Mouse (Mus musculus): ENCODE results near the gene Cacna1d. TPM values are rescaled to one million over a fixed set of nuclear protein-coding genes. Genes with fewer than 3 reads are reported as not detected.

Cacna1d gene
- total and polyA plus RNA-seq, 2 experiments from 2014 or later = 8.9 to 44.3 TPM

GRCm38 (mm10) chr14:30168902-30169301 lies 322.4 kb downstream of the Cacna1d start:
- Histone ChIP-seq H3K4me3 (ENCODE audit: low read depth, low read length) (no peak overlapping the region), H3K9ac (replicated peaks; ENCODE audit: low read length, poor library complexity, severe bottlenecking) (no peak overlapping the region), H3K9me3 (ENCODE audit: low read length) (no peaks in the 10 kb centered on the region), H3K4me1 (ENCODE audit: insufficient read depth, low read length) (peaks cover 7% of the 10 kb centered on the region; the same call in 1 of the 2 replicates), H3K36me3 (ENCODE audit: insufficient read depth, low read length) (no peaks in the 10 kb centered on the region), H3K4me2 (ENCODE audit: low read depth, low read length, poor library complexity, severe bottlenecking) (no peak overlapping the region), H3K27me3 (ENCODE audit: insufficient read depth, low read length) (no peaks in the 10 kb centered on the region), H3K27ac (ENCODE audit: low read depth, low read length) (no peak overlapping the region)
- WGBS = 56% methylated on average over 3 of the region's 3 CpGs
- no peak for TF ChIP-seq CTCF (IDR thresholded peaks at IDR 0.05)
- no peak for ATAC-seq (ENCODE audit: low FRiP score)
- DNase-seq (ENCODE audit: low spot score) = no peak

- Histone ChIP-seq H3K4me3 (ENCODE audit: low read depth, low read length) (no peak overlapping the region), H3K4me1 (ENCODE audit: insufficient read depth, low read length) (peaks cover 7% of the 10 kb centered on the region; the same call in 1 of the 2 replicates), H3K4me2 (ENCODE audit: low read depth, low read length, poor library complexity, severe bottlenecking) (no peak overlapping the region), H3K9ac (replicated peaks; ENCODE audit: low read length, poor library complexity, severe bottlenecking) (no peak overlapping the region), H3K27me3 (ENCODE audit: insufficient read depth, low read length) (no peaks in the 10 kb centered on the region), H3K9me3 (ENCODE audit: low read length) (no peaks in the 10 kb centered on the region), H3K27ac (ENCODE audit: low read depth, low read length) (no peak overlapping the region), H3K36me3 (ENCODE audit: insufficient read depth, low read length) (no peaks in the 10 kb centered on the region)
- ATAC-seq (ENCODE audit: low FRiP score) (no peak), DNase-seq (ENCODE audit: low spot score) (no peak)
- WGBS = 88% methylated on average over 3 of the region's 3 CpGs
- no peak for TF ChIP-seq CTCF (IDR thresholded peaks at IDR 0.05)
These were observed 322.9 kb downstream of the Cacna1d start for GRCm38 (mm10) chr14:30168387-30168786.

- Histone ChIP-seq H3K4me3 (ENCODE audit: low read depth, low read length) (no peak overlapping the region), H3K36me3 (ENCODE audit: insufficient read depth, low read length) (no peaks in the 10 kb centered on the region), H3K4me2 (ENCODE audit: low read depth, low read length, poor library complexity, severe bottlenecking) (no peak overlapping the region), H3K4me1 (ENCODE audit: insufficient read depth, low read length) (peaks cover 7% of the 10 kb centered on the region; the same call in 1 of the 2 replicates), H3K27me3 (ENCODE audit: insufficient read depth, low read length) (no peaks in the 10 kb centered on the region), H3K9me3 (ENCODE audit: low read length) (no peaks in the 10 kb centered on the region), H3K27ac (ENCODE audit: low read depth, low read length) (no peak overlapping the region), H3K9ac (replicated peaks; ENCODE audit: low read length, poor library complexity, severe bottlenecking) (no peak overlapping the region)
- no peak for TF ChIP-seq CTCF (IDR thresholded peaks at IDR 0.05)
- WGBS = 91% methylated on average over 7 of the region's 7 CpGs
- DNase-seq (ENCODE audit: low spot score) = no peak
- no peak for ATAC-seq (ENCODE audit: low FRiP score)
These were observed 323.6 kb downstream of the Cacna1d start for GRCm38 (mm10) chr14:30167606-30168005.

GRCm38 (mm10) chr14:30166036-30166435 lies 325.2 kb downstream of the Cacna1d start:
- H3K27ac ChIP-seq (ENCODE audit: low read depth, low read length) = no peak overlapping the region
- 93% methylated on average over 11 of the region's 11 CpGs for WGBS
- no peaks in the 10 kb centered on the region for H3K27me3 ChIP-seq (ENCODE audit: insufficient read depth, low read length)
- ATAC-seq (ENCODE audit: low FRiP score) (no peak), DNase-seq (ENCODE audit: low spot score) (no peak)
- H3K9ac ChIP-seq (replicated peaks; ENCODE audit: low read length, poor library complexity, severe bottlenecking) = no peak overlapping the region
- H3K4me2 ChIP-seq (ENCODE audit: low read depth, low read length, poor library complexity, severe bottlenecking) = no peak overlapping the region
- no peak overlapping the region for H3K4me3 ChIP-seq (ENCODE audit: low read depth, low read length)
- no peak for TF ChIP-seq CTCF (IDR thresholded peaks at IDR 0.05)
- no peaks in the 10 kb centered on the region for H3K36me3 ChIP-seq (ENCODE audit: insufficient read depth, low read length)
- no peaks in the 10 kb centered on the region for H3K9me3 ChIP-seq (ENCODE audit: low read length)
- H3K4me1 ChIP-seq (ENCODE audit: insufficient read depth, low read length) = peaks cover 7% of the 10 kb centered on the region; the same call in 1 of the 2 replicates

- no peaks in the 10 kb centered on the region for H3K36me3 ChIP-seq (ENCODE audit: insufficient read depth, low read length)
- TF ChIP-seq CTCF (IDR thresholded peaks at IDR 0.05) = peak; percentile 39
- no peaks in the 10 kb centered on the region for H3K9me3 ChIP-seq (ENCODE audit: low read length)
- H3K27ac ChIP-seq (ENCODE audit: low read depth, low read length) = no peak overlapping the region
- no peak overlapping the region for H3K9ac ChIP-seq (replicated peaks; ENCODE audit: low read length, poor library complexity, severe bottlenecking)
- 58% methylated on average over 20 of the region's 20 CpGs for WGBS
- no peak overlapping the region for H3K4me2 ChIP-seq (ENCODE audit: low read depth, low read length, poor library complexity, severe bottlenecking)
- no peaks in the 10 kb centered on the region for H3K27me3 ChIP-seq (ENCODE audit: insufficient read depth, low read length)
- H3K4me3 ChIP-seq (ENCODE audit: low read depth, low read length) = no peak overlapping the region
- H3K4me1 ChIP-seq (ENCODE audit: insufficient read depth, low read length) = peaks cover 7% of the 10 kb centered on the region; the same call in 1 of the 2 replicates
- ATAC-seq (ENCODE audit: low FRiP score) = peak; percentile 44; the same call in 1 of the 2 replicates
- DNase-seq (ENCODE audit: low spot score) = peak; percentile 86
These were observed 327.2 kb downstream of the Cacna1d start for GRCm38 (mm10) chr14:30163733-30164708.

- H3K4me1 ChIP-seq (ENCODE audit: insufficient read depth, low read length) = no peaks in the 10 kb centered on the region
- no peak for TF ChIP-seq CTCF (IDR thresholded peaks at IDR 0.05)
- ATAC-seq (ENCODE audit: low FRiP score) (no peak), DNase-seq (ENCODE audit: low spot score) (peak; percentile 71)
- H3K4me3 ChIP-seq (ENCODE audit: low read depth, low read length) = no peak overlapping the region
- no peaks in the 10 kb centered on the region for H3K36me3 ChIP-seq (ENCODE audit: insufficient read depth, low read length)
- H3K9me3 ChIP-seq (ENCODE audit: low read length) = no peaks in the 10 kb centered on the region
- no peak overlapping the region for H3K9ac ChIP-seq (replicated peaks; ENCODE audit: low read length, poor library complexity, severe bottlenecking)
- no peak overlapping the region for H3K27ac ChIP-seq (ENCODE audit: low read depth, low read length)
- no peak overlapping the region for H3K4me2 ChIP-seq (ENCODE audit: low read depth, low read length, poor library complexity, severe bottlenecking)
- 47% methylated on average over 7 of the region's 7 CpGs for WGBS
- H3K27me3 ChIP-seq (ENCODE audit: insufficient read depth, low read length) = no peaks in the 10 kb centered on the region
These were observed 343.5 kb downstream of the Cacna1d start for GRCm38 (mm10) chr14:30147774-30148173.

Measured in midbrain, postnatal 0 days (tissue).